Mouse (Mus musculus) yolk sac, embryonic 10.5 days (tissue): ENCODE results near the gene Pnmt.
"Not testable (repeated sequence)": the region's sequence is repeated elsewhere in the genome, so short reads cannot be mapped to it uniquely, and the experiment has no call there.

Experiments used
- DNase-seq: peaks from one replicate; pipeline ENCODE4 v3.0.0-alpha.2; 2017; ENCODE audit warnings: low spot score

The Pnmt gene

DNA sequence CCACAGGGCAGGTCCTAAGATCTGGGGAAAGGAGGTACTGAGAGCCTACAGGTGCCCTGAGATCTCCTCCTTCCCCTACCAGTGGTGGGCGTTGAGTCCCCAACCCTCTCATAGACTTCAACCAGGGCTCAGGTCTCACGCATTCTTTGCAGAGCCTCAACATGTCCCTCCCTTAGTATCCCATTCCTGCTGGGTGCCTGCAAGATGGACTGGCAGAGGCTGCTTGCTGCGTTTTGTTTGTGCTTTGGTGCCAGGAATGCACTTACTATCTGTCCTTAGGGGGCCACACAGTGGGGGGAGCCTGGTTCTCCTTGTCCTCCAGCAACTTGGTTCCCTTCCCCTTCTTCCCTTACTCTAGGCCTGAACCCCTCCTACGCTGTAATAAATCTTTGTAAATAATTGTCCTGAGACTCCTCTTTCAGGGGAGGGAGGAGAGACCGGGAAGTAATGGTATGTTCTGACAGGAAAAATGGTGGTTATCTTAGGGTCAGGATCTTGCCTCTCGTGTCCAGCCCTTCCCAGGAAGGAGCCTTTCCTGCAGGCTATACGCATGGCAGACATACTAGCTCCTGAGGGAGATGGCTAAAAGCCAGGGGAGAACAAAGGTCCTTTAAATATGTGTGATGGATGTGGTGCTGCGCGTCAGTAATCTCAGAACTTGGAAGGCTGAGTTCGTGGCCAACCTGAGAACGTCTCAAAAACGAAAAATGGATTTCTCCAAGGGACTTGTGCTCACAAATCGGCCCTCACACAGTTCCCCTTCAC, 28.7 kb upstream of the Pnmt start:
- DNase-seq: no peak

DNA sequence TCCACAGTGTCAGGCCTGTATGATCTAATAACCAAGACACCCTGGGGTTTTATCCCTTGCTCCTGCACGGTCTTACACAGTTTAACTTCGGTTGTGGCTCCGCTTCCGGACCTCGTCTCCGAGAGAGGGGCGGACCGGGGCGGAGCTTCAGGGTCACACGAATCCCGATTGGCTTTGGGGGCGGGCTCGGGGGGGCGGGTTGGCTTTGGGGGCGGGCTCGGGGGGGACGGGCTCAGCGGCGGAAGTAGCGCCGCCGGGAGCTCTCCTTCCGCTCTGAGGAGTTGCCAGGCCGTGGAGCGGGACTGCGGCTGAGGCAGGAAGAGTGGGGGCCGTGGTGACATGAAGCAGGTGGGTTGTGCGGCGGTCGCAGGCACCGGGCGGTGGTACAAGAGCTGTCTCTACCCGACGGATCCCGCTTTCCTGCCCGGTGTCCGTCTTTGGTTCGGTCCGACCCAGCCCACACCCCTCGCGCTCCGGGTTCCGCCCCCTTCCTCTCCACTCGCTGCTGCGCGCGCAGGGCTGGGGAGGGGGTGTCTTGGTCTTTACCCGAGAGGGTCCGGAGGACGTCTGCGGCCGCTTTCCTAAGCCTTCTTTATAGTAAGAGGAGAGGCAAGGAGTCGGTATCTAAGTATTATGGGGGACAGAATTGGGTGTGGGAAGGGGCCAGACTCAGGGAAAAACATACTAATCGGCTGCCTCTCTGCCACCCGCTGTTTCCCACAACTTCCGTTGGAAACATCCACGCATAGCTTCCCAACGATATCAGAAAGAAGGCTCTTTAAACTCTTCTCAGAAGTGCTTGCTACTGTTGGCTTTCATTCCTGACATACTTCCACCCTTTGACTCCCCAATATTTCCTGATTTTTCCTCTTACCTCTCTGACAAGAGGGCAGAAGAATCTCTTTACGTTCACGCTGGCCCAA, 27.8 kb upstream of the Pnmt start, which contains the start of gene Stard3:
Stard3 (plus strand) TSS at position 208 of the 923 bp plus-strand sequence.
- DNase-seq: peak; percentile 92

DNA sequence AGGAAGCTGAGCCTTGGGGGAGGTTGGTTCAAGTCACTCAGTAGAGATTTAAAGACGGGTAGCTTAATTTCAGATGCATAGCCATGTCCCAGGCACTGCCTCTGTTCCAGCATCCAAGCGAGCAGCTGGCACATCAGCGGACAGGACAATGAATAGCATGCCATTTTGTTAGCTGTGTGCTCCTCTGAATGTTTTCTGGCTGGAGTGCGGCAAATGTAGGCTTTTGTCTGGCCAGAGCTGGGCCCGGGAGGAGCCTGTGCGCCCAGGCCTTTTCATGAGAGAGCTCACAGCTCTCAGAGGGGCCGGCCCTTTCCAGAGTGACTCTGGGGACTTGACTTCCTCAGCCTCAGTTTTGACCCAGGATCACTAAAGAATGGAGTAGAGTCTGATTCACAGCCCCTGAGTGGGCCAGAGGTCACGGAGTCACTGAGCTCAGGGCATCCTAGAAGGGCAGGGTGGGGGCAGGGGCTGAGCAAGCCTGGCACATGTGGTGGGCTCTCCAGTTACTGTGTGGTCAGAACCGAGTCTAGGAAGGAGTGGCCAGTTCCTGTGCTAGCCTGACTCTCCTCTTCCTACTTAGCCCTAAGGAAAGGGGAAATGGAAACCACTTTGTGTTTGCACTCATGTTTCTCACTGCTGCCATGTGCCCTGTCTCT, 25.3 kb upstream of the Pnmt start:
- no peak for DNase-seq

DNA sequence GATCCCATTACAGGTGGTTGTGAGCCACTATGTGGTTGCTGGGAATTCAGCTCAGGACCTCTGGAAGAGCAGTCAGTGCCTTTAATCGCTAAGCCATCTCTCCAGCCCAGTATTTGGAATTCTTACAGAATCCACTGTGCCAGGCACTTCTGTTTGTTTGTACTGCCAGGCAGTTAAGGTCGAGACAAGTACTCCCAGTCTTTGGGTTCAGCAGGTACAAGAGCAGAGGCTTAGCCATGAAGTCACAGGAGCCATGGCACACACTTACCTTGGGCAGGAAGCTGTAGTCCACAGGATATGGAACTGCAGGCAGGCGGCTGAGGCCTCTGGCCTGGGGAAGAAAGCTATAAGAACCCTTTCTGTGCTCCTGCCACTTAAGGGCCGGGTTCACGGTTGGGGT, 22.4 kb upstream of the Pnmt start:
- no peak for DNase-seq

DNA sequence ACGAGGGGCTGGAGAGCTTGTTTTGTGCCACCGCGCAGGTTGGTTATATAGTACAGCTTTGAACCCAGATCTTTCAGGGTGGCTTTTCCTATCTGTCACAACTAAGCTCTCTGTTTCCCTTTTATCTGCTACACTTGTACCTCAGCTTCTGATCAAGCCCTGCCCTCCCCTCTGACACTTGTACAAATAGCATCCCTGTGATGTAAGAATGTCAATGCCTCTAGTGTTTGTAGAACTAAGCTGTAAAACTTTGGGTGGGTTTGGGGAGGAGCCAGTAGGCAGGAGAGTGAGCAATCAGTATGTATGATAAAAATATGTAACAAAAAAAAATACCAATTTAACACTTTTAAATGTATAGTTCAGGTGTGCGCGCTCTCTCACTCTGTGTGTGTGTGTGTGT, 21.8 kb upstream of the Pnmt start:
- no peak for DNase-seq

DNA sequence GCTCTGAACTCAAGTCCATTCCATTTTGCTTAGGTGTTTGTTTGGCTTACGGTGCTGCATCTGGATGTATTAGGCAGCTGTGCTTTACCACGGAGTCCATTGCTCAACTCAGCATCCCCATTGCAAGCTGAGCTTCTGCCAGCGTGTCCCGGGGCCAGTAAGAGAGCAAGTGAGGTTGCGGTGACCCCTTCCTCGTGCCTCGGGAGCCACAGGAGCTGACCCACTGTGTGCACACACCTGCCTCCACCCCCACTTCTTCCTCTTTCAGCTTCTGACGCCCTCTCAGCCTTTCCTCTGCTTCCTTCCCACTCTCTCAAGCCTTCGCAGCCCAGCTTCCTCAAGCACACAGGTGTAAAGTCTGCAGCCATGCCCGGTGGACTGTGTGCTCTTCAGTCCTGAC, 20.0 kb upstream of the Pnmt start:
- DNase-seq: no peak

DNA sequence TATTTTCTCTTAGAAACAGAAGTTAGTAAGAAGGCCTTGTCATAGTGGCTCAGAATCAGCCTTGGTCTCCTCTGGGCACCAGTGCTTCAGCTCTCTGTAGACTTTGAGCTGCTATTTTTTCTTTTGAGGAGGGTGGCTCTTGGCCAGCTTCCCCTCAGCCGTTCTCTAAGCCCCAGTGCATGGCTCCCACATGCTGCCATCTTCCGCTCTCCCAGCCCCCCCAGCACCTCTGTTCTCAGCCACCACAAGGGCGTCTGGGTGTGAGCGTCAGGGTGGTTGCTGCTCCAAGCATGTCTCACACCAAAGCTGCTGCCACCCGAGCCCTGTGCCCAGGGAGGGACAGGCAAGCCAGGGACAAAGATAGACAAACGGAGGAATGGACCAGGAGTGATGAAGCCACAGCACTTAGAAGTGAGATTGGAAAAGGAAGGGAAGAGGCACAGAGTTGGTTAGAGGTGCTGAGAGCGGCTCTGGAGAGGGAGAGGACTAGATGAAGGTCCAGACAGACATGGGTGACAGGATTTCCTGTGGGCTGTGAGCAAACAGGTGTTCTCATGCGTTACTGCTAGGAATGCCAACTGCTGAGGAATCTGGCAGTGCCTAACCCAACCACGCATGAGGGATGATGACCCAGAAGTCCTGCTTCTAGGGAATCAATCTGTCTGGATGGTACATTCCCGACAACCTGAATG, 18.9 kb upstream of the Pnmt start:
- DNase-seq: no peak

DNA sequence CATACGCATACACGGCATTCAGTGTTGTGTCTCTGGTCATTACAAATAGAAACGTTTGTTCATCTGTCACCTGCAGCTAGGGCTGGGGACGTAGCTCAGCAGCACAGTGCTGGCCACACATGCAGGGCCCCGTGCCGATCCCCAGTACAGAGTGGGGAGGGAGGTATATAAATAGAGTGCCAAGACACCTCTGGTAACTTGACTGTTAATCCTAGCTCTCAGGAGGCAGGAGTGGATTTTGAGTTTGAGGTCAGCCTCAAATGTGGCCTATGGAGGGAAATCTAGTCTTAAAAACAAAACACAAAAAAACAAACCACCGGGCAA, 18.4 kb upstream of the Pnmt start:
- DNase-seq: no peak

DNA sequence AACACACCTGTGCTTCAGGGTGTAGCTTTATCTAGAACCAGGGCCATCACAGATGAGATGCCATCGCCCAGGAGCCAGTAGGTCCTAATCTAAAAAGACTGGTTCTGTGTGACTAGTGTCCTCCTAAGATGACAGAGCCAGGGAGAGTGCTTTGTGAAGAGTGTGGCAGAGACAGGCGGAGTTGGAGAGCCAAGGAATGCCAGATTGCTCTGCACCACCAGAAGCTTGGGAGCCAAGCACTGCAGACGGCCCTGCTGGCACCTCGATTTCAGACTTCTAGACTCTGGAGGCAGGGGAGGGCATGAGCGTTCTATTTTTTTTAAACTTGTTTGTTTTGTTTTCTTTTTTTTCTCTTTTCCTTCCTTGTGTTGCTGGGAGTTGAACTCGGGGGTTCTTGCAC, 16.9 kb upstream of the Pnmt start:
- DNase-seq: no peak

DNA sequence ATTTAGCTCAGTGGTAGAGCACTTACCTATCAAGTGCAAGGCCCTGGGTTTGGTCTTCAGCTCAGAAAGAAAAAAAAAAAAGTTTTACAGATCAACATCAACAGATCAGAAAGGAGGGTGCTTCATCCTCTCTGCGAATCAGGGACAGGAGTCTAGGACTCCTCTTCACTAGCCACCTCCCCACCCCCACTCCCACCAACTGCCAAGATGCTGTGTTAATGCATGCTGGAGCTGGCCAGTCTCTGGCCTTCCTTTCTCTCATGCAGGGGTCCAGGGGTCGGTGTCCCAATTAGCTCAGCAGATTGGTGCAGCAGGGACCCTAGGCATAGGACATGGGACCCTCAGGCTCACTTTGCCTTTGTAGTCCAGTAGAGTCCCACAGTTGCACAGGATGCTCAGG, 15.7 kb upstream of the Pnmt start:
- DNase-seq: no peak

DNA sequence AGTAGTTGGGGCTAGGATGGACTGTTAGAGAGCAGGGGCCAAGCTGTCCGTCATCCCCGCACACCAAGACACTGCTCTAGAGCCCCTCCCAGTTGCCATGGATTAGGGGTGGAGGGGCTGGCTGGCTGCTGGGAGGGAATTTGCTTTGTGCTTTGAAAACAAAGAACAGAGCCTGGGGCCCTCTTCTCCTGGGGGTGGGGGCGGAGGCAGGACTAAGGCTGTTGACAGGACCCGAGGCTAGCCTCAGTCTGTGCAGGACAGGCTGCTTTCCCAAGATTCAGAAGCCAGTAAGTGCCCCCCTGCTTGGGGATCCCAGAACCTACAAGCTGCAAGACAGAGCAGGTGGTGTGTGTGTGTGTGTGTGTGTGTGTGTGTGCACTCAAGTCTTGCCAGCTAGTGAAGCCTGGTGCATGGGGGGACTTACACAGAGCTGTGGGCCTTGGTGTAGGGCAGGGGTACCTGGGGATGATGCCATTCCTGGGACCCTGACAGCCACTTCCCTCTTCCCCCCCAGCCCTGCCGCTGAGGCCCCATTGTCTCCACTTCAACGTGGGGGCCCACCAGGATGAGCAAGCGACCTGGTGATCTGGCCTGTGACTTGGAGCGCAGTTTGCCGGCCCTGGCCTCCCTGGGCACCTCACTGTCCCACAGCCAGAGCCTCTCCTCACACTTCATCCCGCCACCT, 14.6 kb upstream of the Pnmt start:
- DNase-seq: no peak

DNA sequence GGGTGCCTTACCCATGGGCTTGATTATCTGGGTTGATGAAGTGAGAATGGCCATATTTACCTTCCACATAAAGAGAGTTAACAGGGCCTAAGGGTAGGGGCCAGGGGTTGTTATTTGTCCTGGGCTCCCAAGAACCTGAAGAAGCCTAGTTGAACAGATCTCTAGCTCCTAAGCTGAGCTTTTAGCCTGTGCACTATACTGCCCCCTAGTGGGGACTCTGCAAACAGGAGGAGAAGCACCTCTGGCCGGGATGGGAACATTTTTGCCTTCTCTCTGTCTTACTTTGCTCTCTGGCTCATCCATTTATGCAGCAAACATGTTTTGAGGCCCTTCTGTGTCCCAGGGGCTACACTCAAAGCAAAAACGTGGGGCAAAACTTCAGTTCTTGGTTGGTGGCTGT, 13.8 kb upstream of the Pnmt start:
- DNase-seq: no peak

DNA sequence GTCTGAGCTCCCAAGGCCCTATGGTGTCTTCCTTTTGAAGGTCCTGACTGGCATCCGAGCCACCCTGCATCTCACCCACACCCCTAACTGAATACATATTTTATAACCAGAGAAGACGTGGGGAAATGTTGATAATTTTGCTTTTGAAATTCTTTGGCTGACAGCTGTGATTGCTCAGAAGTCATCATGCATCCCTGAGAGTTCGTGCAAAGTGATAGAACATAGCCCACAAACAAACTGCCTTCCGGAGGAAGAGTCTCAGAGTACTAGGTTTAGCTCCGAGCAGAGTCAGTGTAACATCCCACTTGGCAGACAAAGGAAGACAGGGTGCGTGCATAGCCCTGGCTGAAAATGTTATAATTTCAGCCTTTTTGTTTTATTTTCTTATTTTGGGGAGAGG, 13.0 kb upstream of the Pnmt start:
- DNase-seq: no peak

DNA sequence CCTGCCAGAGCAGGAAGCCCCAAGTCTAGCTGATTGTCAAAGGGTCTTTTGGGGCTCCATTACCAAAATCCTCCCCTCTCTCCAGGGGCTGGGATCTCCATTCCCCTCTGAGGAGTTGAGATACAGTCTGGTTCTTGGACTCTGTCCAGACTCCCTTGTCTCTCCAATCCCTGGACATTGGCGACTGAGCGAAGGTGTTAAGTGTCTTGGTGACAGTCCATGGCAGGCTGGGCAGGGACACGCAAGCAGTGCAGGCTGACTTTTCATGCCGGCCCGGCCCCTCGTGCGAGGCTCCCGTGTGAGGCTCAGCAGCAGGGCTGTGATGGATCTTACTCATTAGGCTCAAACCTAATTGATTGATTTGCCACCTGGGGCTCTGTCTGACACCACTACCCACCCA, 12.0 kb upstream of the Pnmt start:
- no peak for DNase-seq

DNA sequence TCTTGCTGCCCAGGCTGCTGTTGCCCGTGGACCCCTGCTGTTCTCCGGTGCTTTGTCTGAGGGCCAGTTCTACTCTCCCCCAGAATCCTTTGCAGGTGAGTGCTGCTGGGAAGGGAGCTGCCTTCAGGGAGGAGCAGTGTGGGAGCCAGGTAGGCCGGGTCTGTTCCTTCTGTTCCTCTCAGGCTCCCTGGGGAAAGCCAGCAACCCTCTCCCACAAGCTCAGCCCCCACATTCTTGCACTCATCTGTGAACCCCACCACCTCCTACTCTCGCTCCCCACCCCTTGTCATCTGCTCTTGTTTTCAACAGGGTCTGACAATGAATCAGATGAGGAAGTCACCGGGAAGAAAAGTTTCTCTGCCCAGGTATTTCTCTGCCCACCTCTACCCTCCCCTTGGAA, 9.5 kb upstream of the Pnmt start:
- no peak for DNase-seq

DNA sequence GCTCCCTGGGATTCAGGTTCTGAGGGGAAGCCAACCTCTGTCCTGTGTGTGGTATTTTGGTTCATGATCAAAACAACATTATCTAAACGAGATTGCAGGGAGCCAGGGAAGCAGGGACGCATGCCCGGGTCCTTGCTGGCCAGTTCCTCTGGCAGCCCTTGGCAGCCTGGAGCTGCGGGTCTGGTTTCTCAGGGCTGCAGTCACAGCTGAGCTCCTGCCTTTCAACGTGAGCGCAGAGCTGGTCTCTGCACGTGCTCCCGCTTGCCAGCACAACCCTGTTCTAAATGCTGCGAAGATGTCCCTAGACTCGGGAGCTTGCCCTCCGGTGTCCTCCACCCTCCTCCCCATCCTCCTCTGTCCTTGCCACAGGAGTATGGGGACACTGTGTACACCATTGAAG, 8.5 kb upstream of the Pnmt start:
- DNase-seq: no peak

DNA sequence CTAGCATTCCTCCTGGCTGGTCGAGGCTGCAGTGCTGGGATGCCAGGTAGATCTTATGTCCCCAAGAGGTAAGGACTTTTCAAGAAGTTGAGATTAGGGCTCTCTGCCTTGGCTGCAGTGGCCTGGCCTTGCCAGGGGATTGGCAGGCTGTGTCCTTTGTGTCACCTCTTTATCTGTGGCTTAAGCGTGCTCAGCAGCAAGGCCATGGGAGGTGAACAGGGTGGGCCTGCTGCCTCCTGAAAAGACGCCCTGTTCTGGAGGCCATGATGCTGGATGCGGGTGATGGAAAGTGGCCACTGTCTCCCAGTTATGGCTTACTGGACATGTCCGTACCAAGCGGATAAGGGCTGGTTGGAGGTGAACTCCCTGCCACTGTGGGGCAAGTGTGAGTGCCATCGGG, 6.9 kb upstream of the Pnmt start:
- no peak for DNase-seq

DNA sequence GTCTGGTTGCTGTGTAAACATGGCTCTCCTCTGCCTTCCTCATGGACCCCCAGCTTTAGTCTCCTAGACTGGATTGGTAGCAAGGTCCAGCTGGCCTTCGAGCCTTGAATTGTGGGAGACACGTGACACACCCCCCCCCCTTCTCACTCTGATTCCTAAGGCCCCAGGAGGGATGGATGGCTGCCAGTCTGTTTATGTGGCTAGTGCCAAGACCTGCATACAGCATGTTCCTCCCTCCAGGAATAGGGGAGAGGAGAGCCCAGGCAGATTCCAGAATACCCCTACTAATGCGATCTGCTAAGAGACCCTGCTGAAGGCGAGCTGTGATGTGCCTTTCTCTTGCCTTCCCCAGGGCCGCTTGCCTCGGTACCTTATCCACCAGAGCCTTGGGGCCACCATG, 6.1 kb upstream of the Pnmt start:
- no peak for DNase-seq

DNA sequence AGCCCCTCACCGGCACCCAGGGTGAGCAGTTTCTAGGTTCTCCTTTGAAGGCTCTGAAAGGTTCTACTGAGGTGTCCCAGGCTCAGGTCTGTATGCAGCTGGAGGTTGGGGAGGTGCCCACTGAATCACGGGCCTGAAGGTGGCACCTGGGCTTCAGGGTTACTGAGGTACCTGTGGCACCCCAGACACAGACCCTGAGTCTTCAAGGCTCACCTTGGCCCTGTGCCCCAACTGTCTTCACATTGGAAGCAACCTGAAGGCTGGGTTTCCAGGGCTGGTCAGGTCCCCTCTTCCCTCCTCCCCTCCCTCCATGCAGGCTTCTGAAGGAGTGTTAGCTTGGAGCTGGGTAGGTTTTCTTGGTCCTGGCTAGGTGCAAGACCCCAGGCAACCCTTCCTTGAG, 4.6 kb upstream of the Pnmt start:
- no peak for DNase-seq

DNA sequence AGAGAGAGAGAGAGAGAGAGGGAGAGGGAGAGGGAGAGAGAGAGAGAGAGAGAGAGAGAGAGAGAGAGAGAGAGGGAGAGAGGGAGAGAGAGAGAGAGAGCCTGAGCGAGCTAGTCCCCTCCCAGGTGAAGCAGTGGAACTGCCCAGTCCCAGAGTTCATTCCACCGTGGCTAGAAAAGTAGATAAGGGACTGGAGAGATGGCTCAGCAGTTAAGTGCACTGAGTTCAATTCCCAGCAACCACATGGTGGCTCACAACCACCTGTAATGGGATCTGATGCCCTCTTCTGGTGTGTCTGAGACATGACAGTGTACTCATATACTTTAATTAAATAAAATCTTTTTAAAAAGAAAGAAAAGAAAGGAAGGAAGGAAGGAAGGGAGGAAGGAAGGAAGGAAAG, 3.8 kb upstream of the Pnmt start:
- not testable (repeated sequence) for DNase-seq

DNA sequence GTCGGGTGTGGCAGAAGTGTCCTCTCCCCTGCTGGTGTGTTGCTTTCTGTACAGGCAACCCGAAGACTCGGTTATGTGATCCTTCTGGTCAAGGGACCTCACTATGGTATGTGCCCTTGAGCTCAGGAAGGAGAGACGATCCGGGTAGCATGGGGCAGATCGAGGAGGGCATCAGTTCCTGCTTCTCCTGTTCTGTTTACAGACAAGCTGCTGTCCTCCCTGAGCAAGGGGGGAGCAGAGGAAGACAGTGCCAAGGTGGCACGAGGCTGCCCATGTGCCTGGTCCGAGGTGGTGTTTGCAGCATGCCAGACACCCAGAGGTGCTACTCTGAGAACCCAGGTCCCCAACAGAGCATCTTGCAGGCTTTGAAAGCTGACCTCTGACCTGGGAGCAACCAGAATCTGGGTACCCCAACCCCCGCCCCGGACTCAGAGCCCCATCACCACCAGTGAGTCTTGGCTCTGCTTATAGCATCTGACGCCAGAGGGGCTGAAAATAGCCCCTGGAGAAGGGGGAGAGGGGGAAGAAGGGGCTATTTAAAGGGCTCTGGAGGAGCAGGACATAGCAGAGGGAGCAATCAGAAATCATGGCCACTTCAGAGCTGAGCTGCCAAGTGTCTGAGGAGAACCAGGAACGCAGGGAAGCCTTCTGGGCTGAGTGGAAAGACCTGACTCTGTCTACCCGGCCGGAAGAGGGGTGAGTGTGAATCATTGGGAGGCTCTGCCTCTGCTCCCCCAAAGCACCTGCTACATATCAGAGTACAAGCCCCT, 2.8 kb upstream of the Pnmt start, which contains the start of gene Tcap:
Tcap (plus strand) TSS at position 551 of the 770 bp plus-strand sequence.
- no peak for DNase-seq
